Mouse (Mus musculus) gastrocnemius, adult 2 months (tissue): ENCODE measurements around the gene Bcor. TPM values are rescaled to one million over a fixed set of nuclear protein-coding genes. Genes with fewer than 3 reads are reported as not detected.
A peak's percentile ranks its signal among the peaks of the same experiment; 100 is the strongest.

Experiments
- DNase-seq: peaks from one replicate; pipeline ENCODE4 v3.0.0; 2022
- H3K27ac ChIP-seq: fragments of 200-600 bp; 2 replicates; pipeline ENCODE4 v1.8.1; 2022; ENCODE audit warnings: mild to moderate bottlenecking
- H3K4me3 ChIP-seq: fragments of 200-600 bp; 2 replicates; pipeline ENCODE4 v1.8.1; 2022; ENCODE audit warnings: mild to moderate bottlenecking, moderate library complexity
- CTCF ChIP-seq: fragments of 200-600 bp; IDR thresholded peaks from 2 replicates; pipeline ENCODE4 v1.8.1; 2022; ENCODE audit warnings: antibody characterized with exemption, mild to moderate bottlenecking, moderate library complexity
- intact Hi-C: fragments of 180-260 bp; cut with DNase I; formaldehyde crosslinking; loops from one replicate; pipeline ENCODE4 v1.15.1; 2025
- total RNA-seq, 2 experiments: library from RNA; stranded (reverse); gene quantifications; 2 replicates each; pipeline ENCODE4 v1.2.3; 2021

Bcor gene
- total RNA-seq, 2 experiments from 2014 or later, result 14.9 to 17.1 TPM

DNA sequence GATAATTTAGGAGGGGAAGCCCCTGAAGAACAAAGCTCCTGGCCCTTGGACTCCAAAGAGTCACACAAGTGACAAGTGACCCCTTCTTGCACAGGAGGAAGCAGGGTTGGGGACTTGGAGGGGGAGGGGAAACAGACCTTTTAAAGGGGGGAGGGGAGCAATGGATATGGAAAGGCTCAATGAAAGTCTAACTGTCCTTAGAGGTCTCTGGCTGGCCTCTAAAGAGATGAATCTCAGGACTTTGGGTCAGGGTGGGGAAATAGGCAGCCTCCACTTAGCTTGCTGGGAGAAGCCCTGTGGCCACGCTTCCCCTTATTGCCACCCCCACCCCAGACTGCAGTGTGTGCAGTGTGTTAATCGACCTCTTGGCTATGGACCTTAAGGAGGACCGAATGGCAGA is 158.2 kb downstream of the Bcor start:
- no peak for TF ChIP-seq CTCF
- no peak overlapping the region for H3K27ac ChIP-seq
- H3K4me3 ChIP-seq, result no peak overlapping the region
- DNase-seq, result no peak
- intact Hi-C loops, result loop anchor here (2.0 to 10.0 kb wide), 3 partner anchors 153 to 367 kb away; no protein-coding TSS in a partner anchor

GRCm38 (mm10) chrX:12001336-12001735 is 158.8 kb downstream of the Bcor start:
- intact Hi-C loops, result loop anchor here (2.0 to 10.0 kb wide), 3 partner anchors 153 to 367 kb away; no protein-coding TSS in a partner anchor
- DNase-seq, result no peak
- H3K27ac ChIP-seq, result no peak overlapping the region
- no peak for TF ChIP-seq CTCF
- no peak overlapping the region for H3K4me3 ChIP-seq

DNA sequence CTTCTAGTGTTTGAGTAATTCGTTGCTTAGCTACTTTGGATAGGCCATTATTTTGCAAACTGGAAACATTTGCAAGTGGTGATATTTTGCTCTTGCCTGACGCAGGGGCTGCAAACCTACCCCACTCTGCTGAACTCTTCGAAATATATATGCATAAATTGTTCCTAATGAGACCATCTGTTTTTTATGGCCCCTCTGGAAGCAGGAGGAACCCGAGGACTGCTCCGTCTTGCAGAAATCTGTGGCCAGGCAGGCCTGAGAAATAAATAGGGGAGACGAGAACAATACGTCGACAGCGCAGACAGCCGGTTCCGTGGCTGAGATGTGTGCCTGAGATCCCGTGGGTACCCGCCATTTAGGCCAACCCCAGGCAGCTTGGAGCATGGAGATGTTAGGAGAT is 159.5 kb downstream of the Bcor start:
- intact Hi-C loops, result loop anchor here (2.0 to 10.0 kb wide), 3 partner anchors 154 to 366 kb away; no protein-coding TSS in a partner anchor
- Histone ChIP-seq H3K4me3 (no peak overlapping the region), H3K27ac (no peak overlapping the region)
- DNase-seq, result no peak
- TF ChIP-seq CTCF, result no peak

DNA sequence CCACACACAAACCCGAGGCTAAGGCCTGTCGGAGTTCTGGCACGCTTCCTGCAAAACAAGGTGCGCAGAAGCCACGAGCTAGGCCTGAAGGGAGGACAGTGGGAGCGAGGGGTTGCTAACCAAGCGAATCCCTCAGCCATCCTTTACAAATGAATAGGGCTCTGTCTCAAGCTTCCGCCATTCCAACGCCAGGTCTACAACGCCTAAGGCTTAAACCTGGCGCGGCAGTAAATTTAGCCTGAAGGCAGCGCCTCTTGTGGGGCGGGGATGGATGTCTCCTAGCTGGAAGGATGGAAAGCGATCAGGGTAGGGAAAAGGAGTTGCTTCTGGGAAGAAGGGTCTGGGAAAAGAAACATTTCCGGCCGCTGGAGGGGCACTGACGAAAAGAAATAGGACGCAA is 160.2 kb downstream of the Bcor start:
- TF ChIP-seq CTCF, result no peak
- Histone ChIP-seq H3K27ac (no peak overlapping the region), H3K4me3 (no peak overlapping the region)
- intact Hi-C loops, result loop anchor here (2.0 to 10.0 kb wide), 4 partner anchors 53 to 365 kb away; no protein-coding TSS in a partner anchor
- no peak for DNase-seq

DNA sequence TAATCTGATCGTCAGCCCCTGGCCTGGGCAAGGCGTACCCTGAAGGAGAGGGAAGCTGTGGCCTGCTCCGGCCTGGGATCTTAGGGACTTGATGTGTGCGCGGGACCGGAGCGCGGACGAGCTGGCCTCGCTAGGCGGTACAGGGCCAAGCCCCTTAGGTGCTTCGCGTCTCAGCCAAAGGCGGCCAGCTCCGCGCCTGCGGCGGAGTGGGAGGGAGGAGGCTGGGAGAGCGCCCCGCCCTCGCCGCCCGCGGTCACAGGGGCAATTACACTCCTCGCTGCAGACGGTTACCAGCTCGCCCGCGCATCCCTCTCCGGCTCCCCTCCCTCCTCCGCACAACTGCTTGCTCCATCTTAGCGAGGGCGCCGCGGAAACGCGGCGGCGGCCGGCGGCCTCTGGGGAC is 161.2 kb downstream of the Bcor start:
- intact Hi-C loops, result loop anchor here (5.0 kb wide), 1 partner anchor 52 kb away; no protein-coding TSS in a partner anchor
- H3K4me3 ChIP-seq, result peak overlapping the region; percentile 68
- peak; percentile 34 for TF ChIP-seq CTCF
- H3K27ac ChIP-seq, result peak overlapping the region; percentile 68
- DNase-seq, result peak; percentile 81

DNA sequence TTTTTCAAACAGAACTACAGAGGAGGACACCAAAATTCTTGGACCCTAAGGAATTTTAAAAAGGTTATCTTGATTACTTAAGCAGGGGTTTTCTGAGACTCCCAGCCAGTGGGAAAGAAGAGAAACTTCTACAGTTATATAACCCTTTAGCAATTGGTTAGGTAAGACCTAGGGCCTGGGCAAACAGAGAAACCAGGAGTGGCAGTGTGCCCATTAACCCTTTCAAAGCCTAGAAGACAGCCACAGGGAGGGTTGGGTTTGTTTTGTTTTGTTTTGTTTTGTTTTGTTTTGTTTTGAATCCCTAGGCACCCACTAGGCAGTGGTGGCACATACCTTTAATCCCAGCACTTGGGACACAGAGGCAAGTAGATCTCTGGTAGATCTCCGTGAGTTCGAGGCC is 163.3 kb downstream of the Bcor start:
- intact Hi-C loops, result loop anchor here (5.0 kb wide), 1 partner anchor 50 kb away; no protein-coding TSS in a partner anchor
- Histone ChIP-seq H3K4me3 (no peak overlapping the region), H3K27ac (no peak overlapping the region)
- TF ChIP-seq CTCF, result no peak
- DNase-seq, result no peak

DNA sequence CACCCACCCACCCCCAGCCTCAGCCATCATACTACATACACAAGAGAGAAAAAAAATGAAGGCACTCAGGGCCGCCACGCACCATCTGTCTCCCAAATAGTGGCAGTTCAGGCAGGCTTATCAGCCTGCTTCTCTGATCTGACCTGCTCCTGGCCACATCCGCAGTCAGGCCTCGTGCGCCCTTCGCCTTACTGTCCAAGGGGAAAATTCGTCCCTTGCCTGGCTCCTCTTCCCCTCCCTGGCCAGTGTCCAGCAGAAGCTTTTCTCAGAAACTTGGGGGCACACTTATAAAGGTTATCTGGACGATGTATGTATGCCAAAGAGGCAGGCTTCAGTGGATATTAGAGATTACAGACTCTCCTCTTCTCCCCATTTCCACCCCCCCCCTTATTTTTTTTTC is 163.7 kb downstream of the Bcor start:
- intact Hi-C loops, result loop anchor here (5.0 kb wide), 1 partner anchor 49 kb away; no protein-coding TSS in a partner anchor
- no peak overlapping the region for H3K27ac ChIP-seq
- DNase-seq, result no peak
- TF ChIP-seq CTCF, result no peak
- no peak overlapping the region for H3K4me3 ChIP-seq

- no peak for DNase-seq
- intact Hi-C loops, result no loop called here
- Histone ChIP-seq H3K4me3 (no peak overlapping the region), H3K27ac (no peak overlapping the region)
- TF ChIP-seq CTCF, result no peak
Observed at GRCm38 (mm10) chrX:11993641-11994419, 166.3 kb downstream of the Bcor start.

- no peak overlapping the region for H3K27ac ChIP-seq
- TF ChIP-seq CTCF, result no peak
- intact Hi-C loops, result no loop called here
- DNase-seq, result no peak
- no peak overlapping the region for H3K4me3 ChIP-seq
Observed at GRCm38 (mm10) chrX:11989471-11989870, 170.7 kb downstream of the Bcor start.

DNA sequence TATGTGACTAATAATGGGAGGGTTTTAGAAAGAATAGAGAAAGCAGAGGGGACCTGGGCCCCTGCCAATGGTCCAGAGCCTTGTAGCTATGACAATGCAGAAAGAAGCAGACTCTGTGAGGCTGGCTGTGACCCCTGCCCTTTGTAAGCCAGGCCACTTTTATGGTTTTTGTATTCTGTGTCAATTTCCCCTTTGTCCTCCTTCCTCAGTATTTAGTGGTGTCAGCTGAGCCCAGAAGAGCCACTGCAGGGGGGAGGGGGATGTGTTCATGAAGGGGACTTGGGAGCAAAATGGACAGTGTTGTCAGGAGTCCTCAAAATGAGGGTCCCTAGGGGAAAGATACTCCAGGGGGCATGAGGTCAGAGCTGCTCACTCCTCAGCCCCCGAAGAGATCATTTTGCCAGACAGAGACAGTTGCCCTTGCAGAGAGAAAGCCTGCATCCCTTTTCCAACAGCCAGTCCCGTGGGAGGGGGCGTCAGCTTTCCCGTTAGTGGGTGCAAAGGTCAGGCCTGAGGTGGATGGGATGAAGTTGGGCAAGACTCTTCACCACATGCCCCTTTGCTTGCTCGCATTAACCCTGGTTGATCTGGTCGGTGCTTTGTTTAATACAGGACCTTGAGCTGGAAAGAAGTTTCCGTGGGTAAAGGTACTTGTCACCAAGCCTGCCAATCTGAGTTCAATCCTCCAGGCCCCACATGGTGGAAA is 171.8 kb downstream of the Bcor start:
- no peak for DNase-seq
- intact Hi-C loops, result no loop called here
- Histone ChIP-seq H3K27ac (no peak overlapping the region), H3K4me3 (no peak overlapping the region)
- no peak for TF ChIP-seq CTCF

DNA sequence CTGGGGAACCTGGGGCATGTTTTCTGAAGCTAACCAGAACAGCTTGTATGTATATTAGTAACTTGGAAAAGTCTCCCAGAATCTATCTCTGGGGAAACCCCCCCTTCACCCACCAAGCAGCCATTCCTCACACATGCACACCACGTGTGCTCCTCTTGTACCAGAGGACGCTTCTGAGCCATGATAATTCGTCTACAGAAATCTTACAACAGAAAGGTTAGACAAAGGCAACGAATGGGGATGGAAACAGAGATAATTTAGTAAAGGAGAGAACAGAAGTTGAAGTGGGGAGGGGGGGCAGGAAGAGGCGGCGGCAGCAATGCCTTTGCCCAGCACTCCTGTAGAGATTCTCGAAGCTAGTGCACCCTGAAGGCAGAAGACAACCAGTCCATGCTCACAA is 172.6 kb downstream of the Bcor start:
- Histone ChIP-seq H3K4me3 (no peak overlapping the region), H3K27ac (no peak overlapping the region)
- no peak for TF ChIP-seq CTCF
- intact Hi-C loops, result no loop called here
- no peak for DNase-seq
